Mouse (Mus musculus) small intestine, adult 2 months (tissue): Measurements from ENCODE around the gene Car8.

Experiments used
- CTCF ChIP-seq: fragments of 200-500 bp; IDR thresholded peaks from 2 replicates; pipeline ENCODE4 v1.5.1; 2012; ENCODE audit warnings: low read depth, mild to moderate bottlenecking, control low read depth, inconsistent platforms, low read length, moderate library complexity, mixed read lengths; ENCODE audit not compliant: insufficient replicate concordance, insufficient read length; ENCODE audit errors: extremely low read depth
- POLR2A ChIP-seq: fragments of 200-500 bp; IDR thresholded peaks from 2 replicates; pipeline ENCODE4 v1.6.1; 2012; ENCODE audit warnings: low read depth, mild to moderate bottlenecking, control low read depth, inconsistent platforms, low read length, moderate library complexity

- TF ChIP-seq POLR2A (no peak), CTCF (no peak)
These were observed 140.8 kb downstream of the Car8 start for GRCm38 (mm10) chr4:8098084-8098483.
